Mouse (Mus musculus): Measurements from ENCODE around the gene Atg101. TPM values are rescaled to one million over a fixed set of nuclear protein-coding genes. Genes with fewer than 3 reads are reported as not detected.

Atg101 gene
- polyA plus RNA-seq, 1 experiment: 2.8 TPM

DNA sequence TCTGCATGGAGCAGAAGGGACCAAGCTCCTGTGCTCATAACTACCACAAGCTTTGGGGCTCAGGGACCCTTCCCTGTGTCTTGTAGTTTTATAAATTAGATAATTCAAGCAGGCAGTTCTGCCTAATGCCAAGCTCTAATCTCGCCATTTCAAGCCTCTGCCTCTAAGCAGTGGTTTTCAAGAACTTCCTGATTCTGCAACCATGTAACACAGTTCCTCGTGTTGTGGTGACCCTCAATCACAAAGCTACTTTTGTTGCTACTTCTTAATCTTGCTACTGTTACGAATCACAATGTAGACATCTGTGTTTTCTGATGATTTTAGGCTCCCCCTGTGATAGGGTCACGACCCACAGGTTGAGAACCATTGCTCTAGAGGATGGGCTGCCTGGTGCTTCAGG is 49.6 kb downstream of the Atg101 start:
- H3K4me1 ChIP-seq (ENCODE audit: control insufficient read depth): no peaks in the 10 kb centered on the region
- no peaks in the 10 kb centered on the region for H3K36me3 ChIP-seq (ENCODE audit: control insufficient read depth)
- TF ChIP-seq TAL1 (IDR thresholded peaks at IDR 0.05; ENCODE audit: low read length): no peak
- TF ChIP-seq GATA1 (IDR thresholded peaks at IDR 0.05; ENCODE audit: low read length): no peak
- H3K9me3 ChIP-seq (ENCODE audit: control insufficient read depth, low read length): no peaks in the 10 kb centered on the region
- peaks cover 6% of the 10 kb centered on the region for H3K27me3 ChIP-seq (ENCODE audit: control insufficient read depth)
- no peak overlapping the region for H3K4me3 ChIP-seq (replicated peaks)

DNA sequence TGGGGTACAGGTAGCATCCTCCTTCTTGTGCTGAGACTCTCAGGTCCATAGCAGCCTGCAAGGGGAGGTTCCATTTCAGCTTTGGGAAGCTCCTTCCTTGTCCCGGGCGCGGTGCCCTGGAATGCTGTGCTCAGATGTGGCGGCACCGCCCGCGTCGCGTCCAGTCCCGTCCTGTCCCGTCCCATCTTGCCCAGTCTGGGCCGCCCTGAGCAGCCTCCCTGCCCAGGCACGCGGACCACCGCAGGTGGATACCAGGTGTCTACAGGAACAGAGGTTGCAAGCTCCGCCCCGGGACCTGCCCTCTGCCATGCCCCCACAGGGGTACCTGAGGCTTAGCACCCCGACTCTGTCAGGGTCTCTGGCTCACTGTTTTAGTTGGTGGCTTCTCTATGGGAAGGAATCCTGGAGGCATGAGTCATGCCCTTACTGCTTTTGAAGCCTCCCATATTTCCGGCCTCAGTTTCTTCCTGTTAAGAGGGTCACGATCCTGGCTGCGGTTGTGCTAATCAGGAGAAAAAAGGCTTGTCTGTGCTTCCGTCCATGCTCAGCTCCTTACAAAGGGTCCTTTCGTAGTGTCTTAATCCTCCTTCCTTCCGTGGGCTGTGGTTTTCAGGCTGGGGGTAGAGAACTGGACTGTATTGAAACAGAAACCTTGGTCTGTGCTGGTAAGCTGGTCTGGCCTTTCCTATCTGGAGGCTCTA is 52.6 kb downstream of the Atg101 start:
- Histone ChIP-seq H3K4me1 (ENCODE audit: control insufficient read depth) (no peaks in the 10 kb centered on the region), H3K36me3 (ENCODE audit: control insufficient read depth) (no peaks in the 10 kb centered on the region), H3K4me3 (replicated peaks) (no peak overlapping the region), H3K27me3 (ENCODE audit: control insufficient read depth) (peaks cover 6% of the 10 kb centered on the region), H3K9me3 (ENCODE audit: control insufficient read depth, low read length) (no peaks in the 10 kb centered on the region)
- no peak for TF ChIP-seq TAL1 (IDR thresholded peaks at IDR 0.05; ENCODE audit: low read length)
- no peak for TF ChIP-seq GATA1 (IDR thresholded peaks at IDR 0.05; ENCODE audit: low read length)

DNA sequence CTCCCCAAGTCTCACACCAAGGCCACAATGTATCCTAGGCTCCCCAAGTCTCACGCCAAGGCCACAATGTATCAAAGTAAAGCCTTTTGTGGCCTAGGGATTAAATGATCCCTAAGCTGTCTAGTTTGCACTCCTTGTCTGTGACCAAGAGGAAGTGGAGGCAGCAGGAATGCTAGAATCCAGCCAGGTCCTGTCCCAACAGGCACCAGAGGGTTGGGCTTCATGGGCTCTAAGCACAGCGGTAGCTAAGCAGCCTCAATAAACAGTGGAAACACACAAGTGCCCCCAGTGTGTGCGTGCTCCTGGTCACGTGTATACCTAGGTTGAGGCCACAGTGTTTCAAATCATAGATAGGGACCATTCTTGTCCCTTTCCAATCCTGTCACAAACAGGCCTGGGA is 54.3 kb downstream of the Atg101 start:
- Histone ChIP-seq H3K4me3 (replicated peaks) (no peak overlapping the region), H3K27me3 (ENCODE audit: control insufficient read depth) (peaks cover 6% of the 10 kb centered on the region), H3K9me3 (ENCODE audit: control insufficient read depth, low read length) (no peaks in the 10 kb centered on the region), H3K36me3 (ENCODE audit: control insufficient read depth) (no peaks in the 10 kb centered on the region), H3K4me1 (ENCODE audit: control insufficient read depth) (no peaks in the 10 kb centered on the region)
- no peak for TF ChIP-seq GATA1 (IDR thresholded peaks at IDR 0.05; ENCODE audit: low read length)
- TF ChIP-seq TAL1 (IDR thresholded peaks at IDR 0.05; ENCODE audit: low read length): no peak

DNA sequence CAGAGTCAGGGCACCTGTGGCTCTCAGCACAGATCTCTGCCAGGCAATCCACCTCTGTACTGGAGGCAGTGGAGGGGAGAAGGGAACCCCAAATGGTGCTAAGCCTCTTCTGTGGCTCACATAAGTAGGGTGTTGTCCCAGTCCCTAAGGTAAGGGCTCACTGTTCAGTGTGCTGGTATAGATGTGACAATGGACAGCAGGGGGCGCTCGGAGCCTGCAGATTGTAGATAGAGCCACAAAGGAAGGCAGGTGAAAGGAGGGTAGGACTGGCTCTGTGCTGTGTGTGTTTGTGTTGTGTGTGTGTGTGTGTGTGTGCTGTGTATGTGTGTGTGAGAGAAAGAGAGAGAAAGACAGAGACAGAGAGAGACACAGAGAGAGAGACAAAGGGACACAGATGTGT is 55.5 kb downstream of the Atg101 start:
- H3K4me1 ChIP-seq (ENCODE audit: control insufficient read depth): no peaks in the 10 kb centered on the region

More for the DNA sequence above, 55.5 kb downstream of the Atg101 start:
- H3K27me3 ChIP-seq (ENCODE audit: control insufficient read depth): peaks cover 6% of the 10 kb centered on the region
- no peaks in the 10 kb centered on the region for H3K9me3 ChIP-seq (ENCODE audit: control insufficient read depth, low read length)
- no peak overlapping the region for H3K4me3 ChIP-seq (replicated peaks)
- TF ChIP-seq GATA1 (IDR thresholded peaks at IDR 0.05; ENCODE audit: low read length) (no peak), TAL1 (IDR thresholded peaks at IDR 0.05; ENCODE audit: low read length) (no peak)
- no peaks in the 10 kb centered on the region for H3K36me3 ChIP-seq (ENCODE audit: control insufficient read depth)

Other genes with a start within 250 kb of the Atg101 start
- not detected in 2 replicates for gene Gm47841, start 236.9 kb upstream of the Atg101 start, polyA plus RNA-seq (2012)
- gene Fignl2, start 205.7 kb upstream of the Atg101 start, polyA plus RNA-seq (2012): not detected in 2 replicates
- gene Ankrd33, start 168.5 kb upstream of the Atg101 start, polyA plus RNA-seq (2012): not detected in 2 replicates
- 0.15 TPM in 1 of 2 replicates, not detected in the other for gene Acvrl1, start 155.8 kb upstream of the Atg101 start, polyA plus RNA-seq (2012)
- gene Acvr1b, start 110.2 kb upstream of the Atg101 start, polyA plus RNA-seq (2012): 0.02 and 0.03 TPM in 2 replicates
- gene Grasp, start 60.1 kb upstream of the Atg101 start, polyA plus RNA-seq (2012): 0.05 TPM in 1 of 2 replicates, not detected in the other
- gene Nr4a1, start 30.0 kb upstream of the Atg101 start, polyA plus RNA-seq (2012): 0.14 and 0.16 TPM in 2 replicates
- gene 6030408B16Rik, start 8.9 kb downstream of the Atg101 start, polyA plus RNA-seq (2012): not detected in 2 replicates
- gene Krt80, start 85.9 kb downstream of the Atg101 start, polyA plus RNA-seq (2012): not detected in 2 replicates
- not detected in 2 replicates for gene Krt7, start 126.8 kb downstream of the Atg101 start, polyA plus RNA-seq (2012)
- not detected in 2 replicates for gene Krt87, start 154.5 kb downstream of the Atg101 start, polyA plus RNA-seq (2012)
- gene Krt88, start 163.5 kb downstream of the Atg101 start, polyA plus RNA-seq (2012): not detected in 2 replicates
- gene Krt81, start 179.5 kb downstream of the Atg101 start, polyA plus RNA-seq (2012): not detected in 2 replicates
- gene Krt86, start 189.2 kb downstream of the Atg101 start, polyA plus RNA-seq (2012): not detected in 2 replicates
- not detected in 2 replicates for gene Krt83, start 207.2 kb downstream of the Atg101 start, polyA plus RNA-seq (2012)
- not detected in 2 replicates for gene Gm49425, start 233.0 kb downstream of the Atg101 start, polyA plus RNA-seq (2012)
- gene Krt84, start 248.5 kb downstream of the Atg101 start, polyA plus RNA-seq (2012): not detected in 2 replicates